Mouse (Mus musculus) myocyte (in vitro differentiated cells): ENCODE data around the gene Hipk3.

Experiments used
- CEBPB ChIP-seq: IDR thresholded peaks from 2 replicates; pipeline ENCODE4 v1.6.1; 2011; ENCODE audit warnings: mild to moderate bottlenecking, moderate library complexity; ENCODE audit not compliant: poor library complexity, insufficient read depth, severe bottlenecking
- MAX ChIP-seq: IDR thresholded peaks from one replicate; pipeline ENCODE4 v1.6.1; 2011; ENCODE audit warnings: low read depth, mild to moderate bottlenecking, control low read depth
- MYOD1 ChIP-seq, 3 experiments: IDR thresholded peaks; one replicate each; pipeline ENCODE4 v1.6.1; 2011; ENCODE audit warnings: control low read depth in 2 of 3, low read depth in 2 of 3, mild to moderate bottlenecking in 2 of 3, moderate library complexity in 1 of 3; ENCODE audit not compliant: insufficient read length in 2 of 3, control insufficient read depth in 1 of 3
- MYOG ChIP-seq, 3 experiments: IDR thresholded peaks; one replicate each; pipeline ENCODE4 v1.6.1; 2011; ENCODE audit warnings: control low read depth in 2 of 3, low read depth in 2 of 3, mild to moderate bottlenecking in 2 of 3; ENCODE audit not compliant: insufficient read length in 2 of 3, control insufficient read depth in 1 of 3, insufficient read depth in 1 of 3
- POLR2A ChIP-seq: IDR thresholded peaks from one replicate; pipeline ENCODE4 v1.6.1; 2011; ENCODE audit warnings: low read depth, mild to moderate bottlenecking, control low read depth, moderate library complexity; ENCODE audit not compliant: insufficient read length
- POLR2AphosphoS2 ChIP-seq: IDR thresholded peaks from one replicate; pipeline ENCODE4 v1.6.1; 2011; ENCODE audit warnings: low read depth, control low read depth; ENCODE audit not compliant: insufficient read length
- USF1 ChIP-seq: IDR thresholded peaks from one replicate; pipeline ENCODE4 v1.6.1; 2011; ENCODE audit warnings: low read depth, mild to moderate bottlenecking, control low read depth, moderate library complexity

GRCm38 (mm10) chr2:104436226-104436625 is 58.0 kb downstream of the Hipk3 start:
- no peak for TF ChIP-seq USF1
- TF ChIP-seq POLR2A: no peak
- no peak for TF ChIP-seq MYOG (IDR thresholded peaks at IDR 0.05; ENCODE audit: control insufficient read depth in 1 of 3, insufficient read depth in 1 of 3, insufficient read length in 2 of 3, low read depth in 2 of 3)
- TF ChIP-seq POLR2AphosphoS2: no peak
- TF ChIP-seq MAX: no peak
- peak; percentile 68 for TF ChIP-seq CEBPB
- TF ChIP-seq MYOD1 (IDR thresholded peaks at IDR 0.05; ENCODE audit: control insufficient read depth in 1 of 3, insufficient read length in 2 of 3, low read depth in 2 of 3): no peak
